8 mouse cellular contexts compared by ENCODE assay signal in the genomic region with DNA sequence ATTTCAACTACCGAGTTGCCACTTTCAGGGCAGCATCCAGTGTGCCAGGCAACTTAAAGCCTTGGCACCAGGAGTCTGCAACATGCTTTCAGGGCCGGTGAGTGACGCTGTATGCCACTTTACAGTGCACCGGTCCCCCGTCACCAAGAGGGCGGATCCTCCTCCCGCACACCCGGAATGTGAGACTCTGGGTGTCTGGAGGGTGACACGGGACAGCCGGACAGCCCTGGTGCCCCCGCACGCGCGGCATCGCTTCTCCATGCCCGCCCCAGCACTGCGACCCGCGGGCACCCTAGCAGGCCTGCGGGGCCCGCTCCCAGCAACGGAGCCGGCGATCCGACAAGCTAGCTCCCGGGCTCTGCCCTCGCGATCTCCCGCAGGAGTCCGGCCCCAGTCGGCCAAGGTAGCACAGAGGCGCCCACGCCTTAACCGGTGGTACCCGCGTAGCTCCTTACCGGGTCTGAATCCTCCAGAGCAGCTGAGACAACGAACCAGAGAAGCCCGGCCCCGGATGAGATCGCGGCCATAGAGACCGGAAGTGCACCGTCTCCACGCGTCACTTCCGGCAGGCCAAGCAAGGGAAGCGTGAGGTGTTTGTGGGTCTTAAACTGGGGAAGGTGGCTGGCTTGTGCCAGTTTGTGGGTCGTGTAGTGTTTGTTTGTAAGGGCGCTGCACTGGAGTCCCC. TPM values are rescaled to one million over a fixed set of nuclear protein-coding genes. Genes with fewer than 3 reads are reported as not detected.
A peak's percentile ranks its signal among the peaks of the same experiment; 100 is the strongest.
DNase-seq lines count a peak whose midpoint lies in the region; ATAC-seq and TF ChIP-seq lines count a peak whose summit lies in the region.

A gene (minus strand): TSS at position 551 of the 685 bp plus-strand sequence.

- H3K27me3 ChIP-seq in embryonic facial prominence, embryonic 15.5 days = no peaks in the 10 kb centered on the region
- no peaks in the 10 kb centered on the region for H3K27me3 ChIP-seq in kidney, embryonic 14.5 days (ENCODE audit: control insufficient read depth, insufficient read depth, low read length)
- H3K27me3 ChIP-seq in limb, embryonic 15.5 days = no peaks in the 10 kb centered on the region

- peak; percentile 68 for TF ChIP-seq POLR2A in bone marrow, adult 2 months (IDR thresholded peaks at IDR 0.05; ENCODE audit: borderline replicate concordance, control insufficient read depth, low read depth, low read length)

- no peaks in the 10 kb centered on the region; the same call in 1 of the 2 replicates for H3K4me1 ChIP-seq in bone marrow, adult 2 months (ENCODE audit: control insufficient read depth, insufficient read depth, low read length)
- peaks cover 5% of the 10 kb centered on the region; the same call in 1 of the 2 replicates for H3K4me1 ChIP-seq in embryonic facial prominence, embryonic 15.5 days
- H3K4me1 ChIP-seq in kidney, embryonic 14.5 days (ENCODE audit: control insufficient read depth, insufficient read depth, low read length) = peaks cover 9% of the 10 kb centered on the region; the same call in 1 of the 2 replicates
- peaks cover 4% of the 10 kb centered on the region for H3K4me1 ChIP-seq in limb, embryonic 15.5 days

- DNase-seq in 416B (ENCODE audit: low read depth) = peak; percentile 95
- peak; percentile 81 to 87 for DNase-seq in heart, adult 9 months (ENCODE audit: low spot score in 2 of 2)
- peak; percentile 33 to 78 for DNase-seq in monocyte, adult 2 months (ENCODE audit: low read depth in 1 of 2, low spot score in 2 of 2)
- peak; percentile 84 to 87 for DNase-seq in spleen, postnatal 36 days (ENCODE audit: low spot score in 2 of 2)

- peak; percentile 97 for ATAC-seq in embryonic facial prominence, embryonic 15.5 days (ENCODE audit: insufficient number of reproducible peaks, low FRiP score, low TSS enrichment, low read depth)
- ATAC-seq in kidney, embryonic 14.5 days (ENCODE audit: low FRiP score, low TSS enrichment) = peak; percentile 99
- peak; percentile 92 for ATAC-seq in limb, embryonic 15.5 days (ENCODE audit: insufficient number of reproducible peaks, low FRiP score, low TSS enrichment, low read depth)

- peak within 1 kb of the TSS; percentile 54 for H3K4me2 ChIP-seq in embryonic facial prominence, embryonic 15.5 days (replicated peaks)
- H3K4me2 ChIP-seq in kidney, embryonic 14.5 days (replicated peaks; ENCODE audit: low read depth, low read length) = peak within 1 kb of the TSS; percentile 61
- H3K4me2 ChIP-seq in limb, embryonic 15.5 days = peak within 1 kb of the TSS; percentile 57

- TF ChIP-seq CTCF in bone marrow, adult 2 months (IDR thresholded peaks at IDR 0.05; ENCODE audit: control insufficient read depth, insufficient read depth, low read length) = peak; percentile 38; the same call in 1 of the 2 replicates

- WGBS in bone marrow, adult 2 months = under 1% methylated on average over 50 of the region's 50 CpGs
- WGBS in embryonic facial prominence, embryonic 15.5 days = under 1% methylated on average over 50 of the region's 50 CpGs
- under 1% methylated on average over 50 of the region's 50 CpGs for WGBS in kidney, embryonic 14.5 days
- under 1% methylated on average over 50 of the region's 50 CpGs for WGBS in limb, embryonic 15.5 days

- H3K4me3 ChIP-seq in bone marrow, adult 2 months (replicated peaks; ENCODE audit: control insufficient read depth, low read depth, low read length) = peak within 1 kb of the TSS; percentile 86
- peak within 1 kb of the TSS; percentile 69 for H3K4me3 ChIP-seq in embryonic facial prominence, embryonic 15.5 days (replicated peaks)
- H3K4me3 ChIP-seq in kidney, embryonic 14.5 days (ENCODE audit: low read length) = peak within 1 kb of the TSS; percentile 76
- H3K4me3 ChIP-seq in limb, embryonic 15.5 days = peak within 1 kb of the TSS; percentile 98

- no peaks in the 10 kb centered on the region for H3K9me3 ChIP-seq in embryonic facial prominence, embryonic 15.5 days (replicated peaks)
- no peaks in the 10 kb centered on the region for H3K9me3 ChIP-seq in kidney, embryonic 14.5 days (ENCODE audit: control insufficient read depth, low read length)
- H3K9me3 ChIP-seq in limb, embryonic 15.5 days = no peaks in the 10 kb centered on the region

- H3K27ac ChIP-seq in bone marrow, adult 2 months (ENCODE audit: control insufficient read depth, insufficient read depth, low read depth, low read length, poor library complexity) = peak within 1 kb of the TSS; percentile 91
- H3K27ac ChIP-seq in embryonic facial prominence, embryonic 15.5 days (replicated peaks) = peak within 1 kb of the TSS; percentile 87
- peak within 1 kb of the TSS; percentile 81 for H3K27ac ChIP-seq in kidney, embryonic 14.5 days (ENCODE audit: low read depth, low read length)
- peak within 1 kb of the TSS; percentile 94 for H3K27ac ChIP-seq in limb, embryonic 15.5 days

- H3K9ac ChIP-seq in embryonic facial prominence, embryonic 15.5 days = peak within 1 kb of the TSS; percentile 84
- H3K9ac ChIP-seq in kidney, embryonic 14.5 days (ENCODE audit: low read depth, low read length) = peak within 1 kb of the TSS; percentile 94
- peak within 1 kb of the TSS; percentile 99 for H3K9ac ChIP-seq in limb, embryonic 15.5 days

- H3K36me3 ChIP-seq in embryonic facial prominence, embryonic 15.5 days = peaks cover 17% of the 10 kb centered on the region
- H3K36me3 ChIP-seq in kidney, embryonic 14.5 days (ENCODE audit: control insufficient read depth, insufficient read depth, low read length) = peaks cover 12% of the 10 kb centered on the region; the same call in 1 of the 2 replicates
- peaks cover 17% of the 10 kb centered on the region for H3K36me3 ChIP-seq in limb, embryonic 15.5 days

RNA-seq across cellular contexts. Expression of the gene that starts here (rescaled TPM):
- 9.3 and 11.8 TPM in 2 replicates for polyA plus RNA-seq in bone marrow, adult 2 months (2011; ENCODE audit: insufficient read depth, insufficient read length, low replicate concordance, missing spikeins)
- 34.7 and 39.0 TPM in 2 replicates for polyA plus RNA-seq in embryonic facial prominence, embryonic 15.5 days (2015; fragmentation: Nextera tagmentation; extraction: Ambion mirVana)
- polyA plus RNA-seq in kidney, embryonic 14.5 days (2014; fragmentation: Nextera tagmentation; extraction: Ambion mirVana) = 31.5 and 34.0 TPM in 2 replicates
- polyA plus RNA-seq in limb, embryonic 15.5 days (2015; fragmentation: Nextera tagmentation; extraction: Ambion mirVana) = 30.8 and 34.1 TPM in 2 replicates

Comparison
In these comparisons a context has a peak if more than half of its experiments do, and no peak if none do; other contexts are left out.
1. Peak in every context shown above with its lines: DNase-seq, ATAC-seq, H3K4me3 ChIP-seq and H3K27ac ChIP-seq.